Mouse (Mus musculus) ES-E14 (cell line): ENCODE measurements around the gene Map6. TPM values are rescaled to one million over a fixed set of nuclear protein-coding genes. Genes with fewer than 3 reads are reported as not detected.

ENCODE experiments used
- DNase-seq: peaks from one replicate; pipeline ENCODE4 v3.0.0-alpha.2; 2013; ENCODE audit warnings: low read depth, low spot score
- H3K27ac ChIP-seq: 2 replicates; pipeline ENCODE4 v1.5.1; 2012; ENCODE audit warnings: low read depth, mild to moderate bottlenecking, low read length, moderate library complexity, mixed read lengths; ENCODE audit not compliant: poor library complexity, insufficient read depth, severe bottlenecking
- H3K36me3 ChIP-seq: 2 replicates; pipeline ENCODE4 v1.6.1; 2012; ENCODE audit warnings: mild to moderate bottlenecking, low read length, moderate library complexity, mixed read lengths; ENCODE audit not compliant: control insufficient read depth, poor library complexity, insufficient read depth, severe bottlenecking
- H3K4me1 ChIP-seq, 2 experiments: fragments of 150-350 bp in 1 of 2; sonication (generic) in 1 of 2; 2 replicates each; pipeline ENCODE4 v1.6.1; 2012; ENCODE audit warnings: low read length in 2 of 2, mild to moderate bottlenecking in 1 of 2, mixed read lengths in 1 of 2; ENCODE audit not compliant: control insufficient read depth in 2 of 2, insufficient read depth in 2 of 2, poor library complexity in 1 of 2
- H3K4me3 ChIP-seq, 2 experiments: fragments of 150-350 bp in 1 of 2; sonication (generic) in 1 of 2; 2 replicates each; pipeline ENCODE4 v1.5.1; 2012; ENCODE audit warnings: low read length in 2 of 2, low read depth in 1 of 2, mild to moderate bottlenecking in 1 of 2, mixed read lengths in 1 of 2; ENCODE audit not compliant: insufficient read depth in 1 of 2, poor library complexity in 1 of 2, severe bottlenecking in 1 of 2
- H3K9ac ChIP-seq: 2 replicates; pipeline ENCODE4 v1.6.1; 2012; ENCODE audit warnings: low read depth, mild to moderate bottlenecking, low read length, mixed read lengths; ENCODE audit not compliant: poor library complexity, insufficient read depth, severe bottlenecking
- H3K9me3 ChIP-seq: fragments of 150-350 bp; sonication (generic); 2 replicates; pipeline ENCODE4 v1.6.1; 2012; ENCODE audit warnings: low read depth, mild to moderate bottlenecking, low read length; ENCODE audit not compliant: control insufficient read depth, insufficient read depth
- CHD2 ChIP-seq: IDR thresholded peaks from 2 replicates; pipeline ENCODE4 v1.6.1; 2014; ENCODE audit warnings: mild to moderate bottlenecking, low read depth, low read length, inconsistent platforms
- HCFC1 ChIP-seq: IDR thresholded peaks from 2 replicates; pipeline ENCODE4 v1.6.1; 2012; ENCODE audit warnings: low read length, inconsistent platforms, borderline replicate concordance; ENCODE audit not compliant: insufficient read depth
- MAFK ChIP-seq: IDR thresholded peaks from 2 replicates; pipeline ENCODE4 v1.6.1; 2014; ENCODE audit warnings: mild to moderate bottlenecking, low read depth, low read length, inconsistent platforms; ENCODE audit not compliant: insufficient read depth
- ZC3H11A ChIP-seq: IDR thresholded peaks from 2 replicates; pipeline ENCODE4 v1.6.1; 2012; ENCODE audit warnings: low read depth, mild to moderate bottlenecking, inconsistent platforms, low read length, borderline replicate concordance
- ZNF384 ChIP-seq: IDR thresholded peaks from 2 replicates; pipeline ENCODE4 v1.6.1; 2012; ENCODE audit warnings: low read depth, low read length, inconsistent platforms
- in situ Hi-C, 2 experiments: fragments of 600-800 bp; cut with MboI; formaldehyde crosslinking; loops; one replicate each; pipeline ENCODE4 v1.15.1; 2025; ENCODE audit warnings: low sequenced_read_pairs in 2 of 2, inconsistent platforms in 1 of 2; ENCODE audit not compliant: unreplicated experiment in 2 of 2
- total RNA-seq: library from RNA; depleted of rRNA; stranded (reverse); fragments of 300-350 nt; gene quantifications from 2 replicates; pipeline ENCODE4 v1.2.3, GENCODE M21; 2012

The Map6 gene
- total RNA-seq, 1 experiment, result 13.5 TPM

DNA sequence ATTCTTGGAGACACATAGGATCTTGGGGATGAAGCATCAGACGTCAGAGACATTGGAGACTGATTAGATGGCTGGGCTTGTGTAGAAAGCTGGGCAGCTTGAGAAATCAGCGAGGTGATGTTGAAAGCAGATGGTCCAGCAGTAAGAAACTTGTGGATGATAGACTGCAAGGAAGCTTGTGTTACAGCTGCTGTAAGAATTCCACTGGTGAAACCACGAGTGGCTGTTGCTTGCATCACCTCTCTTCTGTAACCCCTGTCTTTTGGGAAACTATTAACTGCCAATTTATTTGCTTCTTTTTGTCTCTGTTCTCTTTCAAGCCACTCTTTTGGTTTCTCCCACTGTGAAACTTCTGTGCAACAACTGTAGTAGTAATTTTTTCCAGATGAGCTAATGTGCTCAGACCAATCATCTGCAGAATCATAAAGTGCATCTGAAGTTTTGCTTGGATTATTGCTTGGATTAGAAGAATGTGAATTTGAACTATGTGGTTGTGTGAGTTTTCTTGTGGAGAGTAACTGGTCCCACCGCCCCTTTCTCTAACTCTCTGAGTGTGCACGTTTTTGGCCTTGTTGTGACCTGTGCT lies 19.0 kb upstream of the Map6 start:
- H3K36me3 ChIP-seq, result no peaks in the 10 kb centered on the region
- DNase-seq, result no peak
- in situ Hi-C loops, result no loop called here
- no peaks in the 10 kb centered on the region for H3K9me3 ChIP-seq
- no peak overlapping the region for H3K27ac ChIP-seq
- no peak overlapping the region for H3K9ac ChIP-seq
- TF ChIP-seq HCFC1 (no peak), ZC3H11A (no peak), CHD2 (no peak), ZNF384 (no peak), MAFK (no peak)
- peaks cover 0 to 3% of the 10 kb centered on the region in 2 experiments; a peak in 1 of 4 replicates for H3K4me1 ChIP-seq
- H3K4me3 ChIP-seq, result no peak overlapping the region

DNA sequence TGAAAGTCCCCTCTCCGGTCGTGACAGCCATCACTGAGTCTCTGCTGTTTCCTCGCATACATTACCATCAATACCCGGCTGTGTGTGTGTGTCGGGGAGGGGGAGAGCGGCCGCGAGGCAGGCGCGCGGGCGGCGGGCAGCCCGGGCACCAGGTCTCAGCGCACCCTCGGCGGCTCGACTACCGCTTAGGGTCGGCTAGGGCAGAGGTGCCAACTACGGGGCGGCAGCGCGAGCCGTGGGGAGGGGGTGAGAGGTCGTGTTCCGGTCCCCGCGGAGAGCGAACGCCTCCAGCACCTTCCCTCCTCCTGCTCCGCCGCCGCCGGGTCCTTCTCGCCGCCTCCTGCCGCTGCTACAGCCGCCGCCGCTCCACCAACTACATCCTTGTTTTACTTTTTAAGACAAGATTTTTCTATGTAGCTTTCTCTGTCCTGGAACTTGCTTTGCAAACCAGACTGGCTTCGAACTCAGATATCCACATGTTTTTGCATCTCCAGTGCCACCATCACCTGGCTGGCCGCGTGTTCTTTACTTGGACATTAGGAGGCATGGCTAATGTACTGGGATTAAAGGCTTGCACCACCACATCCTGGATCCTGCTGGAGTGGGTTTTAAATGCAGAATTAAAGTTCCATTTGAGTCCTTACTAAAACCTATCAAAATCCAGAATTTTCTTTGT lies 18.2 kb upstream of the Map6 start:
- H3K9ac ChIP-seq, result 0 out of 2 replicates have a peak overlapping the region, but pooled peaks have one; percentile 27

GRCm38 (mm10) chr7:99249582-99249911 lies 17.7 kb upstream of the Map6 start:
- DNase-seq, result no peak
- TF ChIP-seq ZC3H11A (peak; percentile 24), HCFC1 (no peak)
- peak overlapping the region in 1 of 2 experiments; percentile 57; a peak in 1 of 4 replicates for H3K4me3 ChIP-seq
- H3K27ac ChIP-seq, result no peak overlapping the region
- in situ Hi-C loops, result no loop called here
- H3K9ac ChIP-seq, result no peak overlapping the region
- H3K4me1 ChIP-seq, result peaks cover 0 to 3% of the 10 kb centered on the region in 2 experiments; a peak in 1 of 4 replicates
- no peaks in the 10 kb centered on the region for H3K9me3 ChIP-seq
- no peaks in the 10 kb centered on the region for H3K36me3 ChIP-seq

More for the DNA sequence above, 18.2 kb upstream of the Map6 start:
- Histone ChIP-seq H3K27ac (no peak overlapping the region), H3K4me1 (peaks cover 0 to 3% of the 10 kb centered on the region in 2 experiments; a peak in 1 of 4 replicates), H3K4me3 (peak overlapping the region; percentile 57 to 61), H3K9me3 (no peaks in the 10 kb centered on the region), H3K36me3 (no peaks in the 10 kb centered on the region)
- no peak for TF ChIP-seq HCFC1
- TF ChIP-seq MAFK, result no peak
- TF ChIP-seq ZNF384, result no peak
- TF ChIP-seq ZC3H11A, result no peak
- TF ChIP-seq CHD2, result no peak
- in situ Hi-C loops, result no loop called here
- DNase-seq, result no peak

GRCm38 (mm10) chr7:99250386-99250785 lies 16.9 kb upstream of the Map6 start:
- TF ChIP-seq ZNF384 (no peak), MAFK (no peak), HCFC1 (no peak), CHD2 (no peak), ZC3H11A (no peak)
- H3K27ac ChIP-seq, result no peak overlapping the region
- H3K4me3 ChIP-seq, result no peak overlapping the region
- no peak for DNase-seq
- H3K36me3 ChIP-seq, result no peaks in the 10 kb centered on the region
- H3K4me1 ChIP-seq, result peaks cover 0 to 3% of the 10 kb centered on the region in 2 experiments; a peak in 1 of 4 replicates
- H3K9me3 ChIP-seq, result no peaks in the 10 kb centered on the region
- in situ Hi-C loops, result no loop called here
- H3K9ac ChIP-seq, result no peak overlapping the region
